Mouse (Mus musculus) olfactory bulb, adult 2 months (tissue): ENCODE results near the gene Fam213b.

ENCODE experiments used
- CTCF ChIP-seq: fragments of 200-500 bp; IDR thresholded peaks from 2 replicates; pipeline ENCODE4 v1.5.1; 2012; ENCODE audit warnings: low read depth, mild to moderate bottlenecking, low read length, moderate library complexity; ENCODE audit not compliant: insufficient read depth
- POLR2A ChIP-seq: fragments of 200-500 bp; IDR thresholded peaks from 2 replicates; pipeline ENCODE4 v1.6.1; 2012; ENCODE audit warnings: mild to moderate bottlenecking, low read depth, low read length, moderate library complexity; ENCODE audit not compliant: insufficient read depth

DNA sequence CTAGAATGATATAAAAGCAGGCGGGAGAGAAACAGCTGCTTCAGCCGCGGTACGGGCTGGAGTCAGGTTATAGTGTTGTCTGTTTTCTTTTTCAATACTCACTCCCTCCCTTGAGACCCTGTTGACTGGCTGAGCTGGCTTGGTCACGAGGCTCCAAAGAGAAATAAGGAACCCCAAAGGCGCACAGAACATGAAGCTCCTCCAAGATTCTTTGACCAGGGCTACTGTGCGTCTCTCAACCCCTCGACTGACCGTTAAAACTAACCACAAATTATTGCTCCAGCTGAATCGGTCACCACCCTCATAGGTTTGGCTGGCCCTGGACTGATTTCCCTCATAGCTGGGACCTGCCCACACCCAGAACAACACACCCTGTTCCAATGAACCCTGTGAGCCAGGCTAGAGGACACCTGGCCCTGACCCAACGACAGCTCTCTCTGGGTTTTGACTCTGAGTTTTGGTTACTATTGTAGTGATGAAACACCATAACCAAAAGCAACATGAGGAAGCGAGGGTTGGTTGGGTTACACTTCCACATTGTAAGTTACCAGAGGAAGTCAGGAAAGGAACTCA, 30.2 kb upstream of the Fam213b start:
- no peak for TF ChIP-seq CTCF
- no peak for TF ChIP-seq POLR2A
